Mouse (Mus musculus) G1E-ER4 (cell line): ENCODE measurements around the gene Hspb8. TPM values are rescaled to one million over a fixed set of nuclear protein-coding genes. Genes with fewer than 3 reads are reported as not detected.

ENCODE experiments used
- GATA1 ChIP-seq: IDR thresholded peaks from one replicate; pipeline ENCODE4 v1.8.0; 2012; ENCODE audit warnings: low read length, inconsistent platforms
- polyA plus RNA-seq: library from polyadenylated mRNA; stranded (reverse); fragments of >175 nt; gene quantifications from 2 replicates; pipeline ENCODE4 v1.2.3, GENCODE M21; 2012

Gene Hspb8
- polyA plus RNA-seq, 1 experiment, result not detected

DNA sequence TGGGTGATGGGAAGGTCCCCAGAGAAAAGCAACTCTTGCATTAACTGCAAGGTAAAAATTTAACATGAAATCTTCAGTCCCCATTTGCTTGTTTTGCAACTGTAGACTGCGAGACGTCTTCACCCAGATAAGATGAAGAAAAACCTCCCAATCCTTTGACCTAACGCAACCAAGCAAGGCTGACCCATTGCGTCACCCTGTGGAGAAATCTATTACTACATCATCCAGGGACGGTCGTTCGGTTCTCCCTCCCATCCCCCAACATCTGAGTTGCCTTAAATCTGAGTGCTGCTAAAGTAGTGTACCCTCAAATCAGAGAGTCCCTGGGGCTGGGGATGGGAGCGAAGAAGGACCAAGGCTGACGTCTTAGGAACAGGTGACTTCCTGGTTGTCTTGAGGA is 13.7 kb downstream of the Hspb8 start:
- no peak for TF ChIP-seq GATA1

DNA sequence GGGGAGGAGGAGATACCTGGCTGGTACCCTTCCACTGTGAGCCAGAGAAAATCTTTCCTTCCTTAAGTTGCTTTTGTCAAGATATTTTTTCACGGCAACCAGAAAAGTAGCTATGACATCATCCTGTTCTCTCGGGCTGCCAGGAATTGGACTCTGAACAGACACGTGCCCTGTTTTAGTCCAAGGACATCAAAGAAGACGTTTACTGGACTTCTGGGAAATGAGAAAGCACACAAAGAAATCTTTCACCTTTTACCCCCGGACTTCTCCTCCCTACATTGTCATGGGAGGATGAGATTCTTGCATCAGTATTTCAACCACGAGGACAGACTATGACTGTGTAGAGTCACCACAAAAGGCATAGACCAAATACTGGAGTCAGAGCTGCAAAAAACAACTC is 14.7 kb downstream of the Hspb8 start:
- TF ChIP-seq GATA1, result no peak

DNA sequence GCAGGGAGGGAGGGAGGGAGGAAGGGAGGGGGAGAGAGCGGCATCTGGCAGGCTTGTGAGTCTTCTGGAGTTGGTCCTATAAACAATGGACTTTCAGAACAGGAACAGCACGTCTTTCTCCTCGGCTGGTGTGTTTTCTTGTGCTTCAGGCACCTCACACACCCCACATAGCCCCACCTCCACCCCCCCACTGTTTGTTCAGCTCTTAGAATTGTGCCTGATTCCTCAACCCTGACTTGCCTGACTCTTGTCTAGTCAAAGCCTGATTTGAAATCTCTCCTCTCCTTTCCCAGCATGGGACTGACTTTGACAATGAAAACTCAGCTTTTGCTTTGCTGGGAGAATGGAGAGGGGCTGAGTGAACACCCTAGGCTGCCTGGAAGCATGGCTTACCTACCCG is 15.3 kb downstream of the Hspb8 start:
- TF ChIP-seq GATA1, result no peak

DNA sequence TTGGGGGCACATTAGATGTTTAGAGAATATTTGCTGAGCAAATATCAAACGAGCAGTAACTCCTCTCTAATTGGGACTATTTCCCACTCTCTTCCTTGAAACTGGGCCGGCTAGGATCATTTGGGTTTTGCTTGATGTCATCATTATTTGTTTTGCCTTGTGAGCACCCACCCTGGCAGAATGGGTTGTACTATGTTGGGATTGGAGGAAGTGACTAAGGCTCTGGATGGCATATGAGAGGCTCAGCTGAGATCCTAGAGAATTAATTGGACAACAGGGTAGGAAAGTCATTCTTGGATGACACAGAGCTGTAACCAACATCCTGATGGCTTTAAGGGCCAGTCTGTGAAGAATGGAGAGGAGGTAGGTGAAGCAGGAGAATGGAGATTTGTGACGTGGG is 16.2 kb downstream of the Hspb8 start:
- no peak for TF ChIP-seq GATA1

DNA sequence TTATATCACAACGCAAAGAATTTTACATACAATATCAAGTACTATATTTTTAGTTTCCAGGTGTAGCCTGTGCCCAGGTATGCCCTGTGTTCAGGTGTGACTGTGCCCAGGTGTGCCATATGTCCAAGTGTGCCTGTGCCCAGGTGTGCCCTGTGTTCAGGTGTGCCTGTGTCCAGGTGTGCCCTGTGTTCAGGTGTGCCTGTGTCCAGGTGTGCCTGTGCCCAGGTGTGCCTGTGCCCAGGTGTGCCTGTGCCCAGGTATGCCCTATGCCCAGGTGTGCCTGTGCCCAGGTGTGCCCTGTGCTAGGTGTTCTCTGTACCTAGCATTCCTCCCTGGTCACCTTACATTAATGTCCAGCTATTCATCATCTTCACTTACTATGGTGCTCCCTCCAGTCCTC is 16.7 kb downstream of the Hspb8 start:
- TF ChIP-seq GATA1, result no peak

DNA sequence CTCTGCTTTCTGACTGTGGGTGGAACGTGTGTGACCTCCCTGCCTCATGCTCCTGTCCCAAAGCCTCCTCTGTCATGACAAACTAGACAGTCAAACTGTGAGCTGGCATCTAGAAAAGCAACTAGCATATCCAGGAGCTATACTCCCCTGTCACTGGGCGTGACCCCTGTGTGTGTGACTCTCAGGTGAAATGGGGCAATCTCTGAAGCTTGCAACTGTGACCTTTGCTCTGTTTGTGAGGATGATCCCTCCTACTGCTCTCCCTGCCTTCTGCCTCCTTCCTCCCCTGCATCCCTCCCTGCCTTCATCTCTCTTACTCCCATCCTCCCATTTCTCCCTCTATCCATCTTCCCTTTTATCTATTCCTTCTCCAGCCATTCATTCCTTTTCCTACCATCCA is 18.6 kb downstream of the Hspb8 start:
- no peak for TF ChIP-seq GATA1

DNA sequence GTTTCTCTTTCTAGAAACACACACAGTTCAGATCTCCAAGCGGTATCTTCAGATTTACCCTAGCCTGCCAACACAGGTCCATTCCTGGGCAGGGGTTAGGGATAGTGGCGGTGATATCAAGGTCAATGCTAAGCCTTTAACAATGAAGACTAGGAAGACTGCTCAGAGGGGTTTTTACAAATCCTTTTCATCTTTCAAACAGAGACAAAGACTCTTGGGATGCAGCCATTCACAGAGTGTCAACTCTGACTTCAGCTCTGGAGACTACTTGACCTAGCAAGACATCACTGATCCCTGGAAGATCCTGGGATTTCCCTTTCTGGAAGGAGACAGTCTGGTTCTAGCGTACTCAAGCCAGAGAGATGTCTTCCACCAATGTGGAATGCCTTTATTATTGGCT is 21.9 kb downstream of the Hspb8 start:
- no peak for TF ChIP-seq GATA1

DNA sequence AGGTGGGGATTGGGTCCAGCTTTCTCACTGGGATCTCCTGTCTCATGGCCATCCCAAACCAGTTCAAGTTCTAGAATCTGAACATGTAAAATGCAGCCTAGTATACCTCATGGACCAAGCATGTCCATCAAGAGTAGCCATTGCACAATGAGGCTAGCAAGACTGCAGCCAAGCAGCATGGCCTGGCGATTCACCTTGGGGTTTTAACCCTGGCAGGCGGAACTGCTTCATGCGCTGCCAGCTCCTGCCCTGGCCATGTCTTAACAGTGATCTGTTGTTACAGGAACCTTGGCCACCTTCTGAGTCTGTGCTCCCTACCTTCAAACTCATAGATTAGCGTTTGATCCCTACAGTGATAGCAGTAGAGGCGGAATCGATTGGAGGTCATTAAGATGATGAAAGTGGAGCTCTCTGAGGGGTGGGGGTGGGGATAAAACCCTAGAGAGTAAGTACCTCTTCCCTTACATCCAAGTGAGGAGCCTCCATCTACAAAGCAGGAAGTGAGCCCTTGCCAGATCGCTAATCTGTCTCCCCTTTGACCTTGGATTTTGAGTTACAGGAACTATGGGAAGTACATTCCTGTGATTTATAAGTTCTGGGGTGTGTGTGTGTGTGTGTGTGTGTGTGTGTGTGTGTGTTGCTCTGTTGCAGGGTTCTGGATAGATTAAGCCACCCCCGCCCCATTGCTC is 22.5 kb downstream of the Hspb8 start:
- no peak for TF ChIP-seq GATA1

DNA sequence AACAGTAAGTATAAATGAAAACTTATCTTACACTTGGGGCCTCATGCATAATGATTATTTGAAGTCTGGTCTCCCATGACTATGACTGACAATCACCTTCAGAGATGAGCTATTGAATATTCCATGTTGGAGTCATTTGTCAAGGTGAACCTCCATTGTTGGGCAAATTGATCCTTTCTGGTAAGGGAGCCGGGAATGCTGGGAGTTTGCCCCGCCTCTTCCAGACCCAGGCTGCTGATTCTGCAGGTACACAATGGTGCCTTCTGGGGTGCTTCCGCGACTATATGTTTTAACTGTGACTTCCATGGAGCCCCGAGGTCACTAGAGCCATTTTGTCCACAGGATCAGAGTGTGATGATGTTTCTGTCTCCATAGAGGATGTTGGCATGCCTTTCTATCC is 26.6 kb downstream of the Hspb8 start:
- TF ChIP-seq GATA1, result no peak

DNA sequence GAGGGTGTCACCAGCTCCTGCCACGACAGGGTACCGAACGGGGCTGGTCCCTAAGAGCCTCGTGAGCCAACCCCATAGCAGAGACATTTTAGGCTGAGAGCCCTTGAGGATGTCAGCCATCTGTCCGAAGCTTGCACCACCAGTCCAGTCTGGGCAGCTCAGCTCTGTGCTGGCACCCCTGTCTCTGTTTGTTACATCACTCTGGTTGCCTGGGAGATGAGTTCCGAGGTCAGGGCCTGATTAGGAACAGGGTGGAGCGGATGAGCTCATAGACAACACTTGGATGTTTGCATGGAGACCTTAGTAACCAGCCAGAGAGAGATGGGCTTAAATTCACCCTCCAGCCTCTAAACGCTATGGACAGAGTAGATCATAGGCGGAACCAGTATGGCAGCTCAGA is 30.1 kb downstream of the Hspb8 start:
- no peak for TF ChIP-seq GATA1

DNA sequence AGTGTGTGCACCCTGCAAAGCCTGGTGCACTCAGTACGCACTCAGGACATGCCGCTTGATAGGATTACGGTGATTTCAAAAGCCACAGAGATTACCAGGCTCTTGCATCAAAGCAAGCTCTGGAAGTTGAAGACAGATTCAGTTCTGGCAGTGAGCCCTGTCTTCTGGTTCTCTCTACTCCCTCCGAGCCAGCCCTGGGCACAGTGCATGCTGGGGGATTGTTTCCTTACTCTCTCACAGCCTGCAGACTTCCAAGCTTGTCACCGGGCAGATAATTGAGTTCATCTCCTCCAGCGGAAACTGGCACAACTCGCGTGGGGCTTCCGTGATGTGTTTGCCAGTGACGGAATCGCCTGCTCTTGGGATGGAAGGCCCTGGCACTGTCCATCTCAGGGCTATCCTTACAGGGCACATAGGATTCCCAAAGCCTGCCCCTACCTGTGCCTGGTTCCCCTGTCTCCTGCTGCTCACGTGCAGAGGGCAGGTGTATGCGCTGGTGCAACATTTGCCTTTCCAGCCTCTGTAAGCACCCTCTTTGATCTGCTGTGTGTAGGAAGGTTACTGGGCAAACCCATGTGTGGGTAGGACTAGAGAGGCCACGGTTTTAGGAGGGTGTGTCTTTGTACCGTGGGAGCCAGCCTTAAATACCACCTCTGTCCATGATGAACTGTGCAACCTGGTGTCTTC is 32.7 kb downstream of the Hspb8 start:
- no peak for TF ChIP-seq GATA1

DNA sequence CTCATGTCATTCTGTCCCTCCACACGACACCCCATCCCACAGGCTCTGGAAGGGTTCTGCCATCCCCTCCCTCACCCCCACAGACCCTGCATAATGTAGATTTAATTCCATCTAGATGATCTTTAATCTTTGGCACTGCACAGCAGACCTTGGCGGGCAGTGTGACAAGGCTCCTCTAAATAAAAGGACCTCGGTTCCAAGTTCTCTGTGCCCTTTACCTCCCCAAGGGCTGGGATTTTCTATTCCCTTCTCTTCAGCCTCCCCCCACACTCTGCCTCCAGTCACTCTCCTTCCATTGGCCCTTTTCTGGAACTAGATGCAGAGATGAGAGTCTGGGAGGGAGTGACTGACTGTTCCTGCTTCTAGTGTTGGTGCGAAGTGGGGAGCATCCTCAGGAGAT is 33.3 kb downstream of the Hspb8 start:
- TF ChIP-seq GATA1, result no peak

DNA sequence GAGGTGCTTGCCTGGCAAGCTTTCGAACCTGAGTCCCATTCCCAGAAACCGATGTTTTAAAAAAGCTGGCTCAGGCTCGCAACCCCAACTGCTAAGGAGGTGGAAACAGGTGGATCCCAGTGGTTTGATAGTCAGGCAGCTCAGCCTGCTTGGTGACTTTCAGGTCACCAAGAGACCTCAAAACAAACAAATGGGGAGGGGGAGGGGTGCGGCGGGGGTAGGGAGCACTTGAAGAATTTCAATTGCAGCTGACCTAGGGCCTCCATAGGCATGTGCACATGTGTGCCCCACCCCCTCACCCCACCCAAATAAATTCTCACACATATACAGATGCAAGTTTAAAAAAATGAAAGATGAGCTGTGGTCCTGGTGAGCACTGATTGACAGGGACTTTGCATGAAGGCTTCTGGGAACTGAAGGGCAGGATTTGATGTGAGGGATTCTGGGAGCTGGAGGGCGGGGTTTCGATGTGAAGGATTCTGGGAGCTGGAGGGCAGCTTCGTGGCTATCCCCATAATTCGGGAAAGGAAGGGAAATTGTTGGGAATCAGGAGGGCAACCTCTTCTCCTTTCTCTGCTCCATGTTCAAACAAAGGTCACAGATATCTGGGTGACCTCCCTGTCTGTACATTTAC is 35.2 kb downstream of the Hspb8 start:
- no peak for TF ChIP-seq GATA1

DNA sequence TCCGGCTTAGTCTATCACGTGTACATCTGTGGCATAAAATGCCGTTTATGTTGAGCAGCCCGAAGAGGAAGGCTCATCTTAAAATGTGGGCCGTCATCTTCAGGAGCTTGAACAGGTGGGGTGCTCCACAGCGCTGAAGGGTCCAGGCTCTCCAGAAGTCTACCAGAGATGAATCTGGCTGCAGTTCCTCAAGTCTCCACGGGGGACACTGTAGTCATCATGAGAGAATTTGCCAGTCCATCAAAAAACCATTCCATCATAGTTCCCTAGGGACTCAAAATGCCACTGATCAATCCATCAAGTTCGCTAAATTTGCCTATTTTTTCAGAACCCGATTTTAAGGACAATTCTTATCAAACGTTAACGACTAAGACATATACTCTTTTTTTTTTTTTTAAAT is 36.6 kb downstream of the Hspb8 start:
- TF ChIP-seq GATA1, result no peak

DNA sequence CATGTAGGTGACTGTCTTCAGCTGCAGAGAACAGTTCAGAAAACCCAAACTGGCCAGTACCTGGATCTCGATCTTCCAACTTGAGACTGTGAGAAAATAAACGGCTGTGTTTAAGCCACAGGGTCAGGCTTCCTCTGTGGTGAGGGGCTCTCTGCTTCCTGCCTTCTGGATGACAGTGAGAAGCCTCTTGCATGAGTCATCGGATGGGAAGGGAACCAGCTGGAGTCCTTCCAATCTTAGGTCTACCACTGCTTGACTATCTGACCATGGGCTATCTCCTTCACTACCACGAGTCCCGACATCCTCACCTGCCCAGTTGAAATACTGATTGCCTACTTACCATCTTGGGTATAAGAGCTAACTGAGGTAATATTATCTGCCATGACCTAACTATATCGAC is 40.9 kb downstream of the Hspb8 start:
- TF ChIP-seq GATA1, result no peak

DNA sequence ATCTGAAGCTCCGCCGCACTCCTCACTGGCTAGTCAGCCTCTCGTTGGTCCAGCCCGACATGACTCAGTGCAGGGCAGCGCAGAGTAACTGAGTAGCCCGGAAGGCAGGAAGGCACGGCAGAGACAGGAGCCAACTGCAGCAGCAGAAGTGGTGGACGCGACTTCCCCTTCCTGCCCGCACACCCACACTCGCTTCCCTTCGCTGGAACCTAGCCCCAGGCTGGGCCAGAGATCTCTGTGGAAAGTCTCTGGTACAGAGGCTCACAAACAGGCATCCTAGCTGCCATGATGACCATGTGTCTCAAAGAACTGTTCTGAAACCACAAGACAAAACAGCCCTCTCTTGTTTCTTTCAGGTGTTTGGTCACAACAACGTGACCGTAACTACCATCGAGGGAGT is 41.4 kb downstream of the Hspb8 start:
- TF ChIP-seq GATA1, result no peak

DNA sequence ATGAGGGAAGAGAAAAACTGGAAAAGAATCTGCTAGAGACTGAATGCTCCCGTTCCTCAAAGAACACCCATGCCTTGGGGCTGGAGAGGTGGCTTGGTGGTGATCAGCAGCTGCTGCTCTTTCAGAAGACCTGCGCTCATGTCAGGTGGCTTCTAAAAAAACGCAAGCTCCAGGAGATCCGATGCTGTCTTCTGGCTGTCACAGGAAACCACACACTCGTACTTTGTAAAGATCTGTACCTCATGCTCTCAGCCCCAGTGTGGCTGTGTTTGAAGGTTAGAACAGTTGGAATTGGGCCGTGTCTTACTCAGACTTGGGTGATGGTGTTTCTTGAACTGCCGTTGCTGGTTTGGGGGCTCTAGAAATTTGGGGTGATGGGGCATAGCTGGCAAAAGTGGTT is 42.3 kb downstream of the Hspb8 start:
- no peak for TF ChIP-seq GATA1
